Mouse (Mus musculus): ENCODE results near the gene Traip.

The Traip gene

DNA sequence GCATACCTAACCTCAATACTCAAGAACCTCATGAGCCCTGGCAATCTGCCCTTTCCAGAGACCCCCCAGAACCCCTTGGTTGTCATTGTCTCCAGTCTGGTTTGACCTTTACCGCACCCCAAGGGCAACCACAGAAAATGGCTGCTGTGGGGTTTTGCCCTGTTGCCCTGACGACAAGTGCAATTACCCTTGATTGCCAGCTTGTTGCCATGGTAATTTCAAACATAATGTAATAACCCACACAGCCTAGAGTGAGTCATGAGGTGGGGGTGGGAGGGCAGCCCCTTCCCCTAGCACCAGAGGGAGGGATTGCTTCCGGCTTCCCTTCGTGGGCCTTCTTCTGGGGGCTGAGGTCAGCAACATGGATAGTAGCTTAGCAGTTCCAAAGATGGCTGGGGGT, 17.7 kb upstream of the Traip start:
- no peak for ATAC-seq (ENCODE audit: insufficient number of reproducible peaks, low FRiP score, low TSS enrichment)

DNA sequence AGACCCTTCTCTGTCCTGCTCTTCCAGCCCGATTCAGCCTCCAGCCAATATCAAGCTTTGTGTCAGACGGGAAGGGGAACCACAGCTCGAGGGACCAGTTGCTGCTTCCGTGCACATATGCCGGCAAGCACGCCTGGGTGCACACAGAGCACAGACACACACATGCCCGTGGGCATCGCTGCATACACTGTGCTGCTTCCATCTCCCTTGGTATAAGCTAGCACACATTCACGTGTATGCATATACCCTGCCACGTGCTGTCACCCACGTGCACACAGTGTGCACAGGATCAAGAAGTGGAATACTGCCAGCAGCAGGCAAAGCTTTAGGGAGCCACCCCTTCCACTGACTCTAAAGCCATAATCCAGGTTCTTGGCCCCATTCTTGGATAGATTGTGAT, 15.8 kb upstream of the Traip start:
- no peak for ATAC-seq (ENCODE audit: insufficient number of reproducible peaks, low FRiP score, low TSS enrichment)

DNA sequence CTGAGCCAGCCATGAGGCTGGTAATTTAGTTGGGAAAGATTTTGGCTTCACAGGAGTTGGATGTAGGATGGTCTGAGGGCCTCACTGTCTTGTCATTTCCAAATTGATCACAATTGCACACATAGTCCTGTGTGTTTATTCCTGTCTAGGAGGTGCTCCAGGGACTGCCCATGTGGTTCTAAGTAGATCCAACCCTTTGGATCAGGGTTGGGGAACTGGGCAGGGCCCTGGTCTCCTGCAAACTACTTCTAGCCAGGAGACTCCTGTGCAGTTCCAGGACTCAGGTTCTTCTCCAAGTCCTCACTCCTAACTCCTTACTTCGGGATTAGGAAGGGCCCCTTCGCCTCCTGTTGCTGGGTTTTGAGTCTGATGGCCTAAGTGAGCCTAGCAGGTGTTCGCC, 14.6 kb upstream of the Traip start, which contains the start of gene Camkv:
Gene Camkv (plus strand): TSS at position 301 of the 400 bp plus-strand sequence.
- no peak for ATAC-seq (ENCODE audit: insufficient number of reproducible peaks, low FRiP score, low TSS enrichment)

DNA sequence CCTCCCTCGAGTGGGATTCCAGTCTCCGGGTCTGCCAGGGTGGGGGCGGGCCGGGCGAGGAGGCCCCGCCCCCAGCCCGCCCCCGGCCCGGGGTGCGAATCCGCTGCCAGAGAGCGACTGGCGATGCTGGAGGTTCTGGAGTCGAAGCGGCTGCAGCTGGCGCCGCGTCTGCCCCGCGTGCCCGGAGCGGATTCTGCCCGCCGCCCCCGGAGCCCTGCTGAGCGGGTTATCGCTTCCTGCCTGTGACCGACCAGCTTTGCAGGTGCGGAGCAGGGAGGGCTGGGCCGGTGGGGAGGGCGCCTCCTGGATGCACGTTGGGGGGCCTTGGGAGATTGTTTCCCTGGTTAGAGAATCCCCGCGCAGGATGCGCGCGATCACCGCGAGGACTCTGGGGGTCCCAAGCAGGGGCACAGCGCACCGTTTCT, 14.1 kb upstream of the Traip start:
- no peak for ATAC-seq (ENCODE audit: insufficient number of reproducible peaks, low FRiP score, low TSS enrichment)

DNA sequence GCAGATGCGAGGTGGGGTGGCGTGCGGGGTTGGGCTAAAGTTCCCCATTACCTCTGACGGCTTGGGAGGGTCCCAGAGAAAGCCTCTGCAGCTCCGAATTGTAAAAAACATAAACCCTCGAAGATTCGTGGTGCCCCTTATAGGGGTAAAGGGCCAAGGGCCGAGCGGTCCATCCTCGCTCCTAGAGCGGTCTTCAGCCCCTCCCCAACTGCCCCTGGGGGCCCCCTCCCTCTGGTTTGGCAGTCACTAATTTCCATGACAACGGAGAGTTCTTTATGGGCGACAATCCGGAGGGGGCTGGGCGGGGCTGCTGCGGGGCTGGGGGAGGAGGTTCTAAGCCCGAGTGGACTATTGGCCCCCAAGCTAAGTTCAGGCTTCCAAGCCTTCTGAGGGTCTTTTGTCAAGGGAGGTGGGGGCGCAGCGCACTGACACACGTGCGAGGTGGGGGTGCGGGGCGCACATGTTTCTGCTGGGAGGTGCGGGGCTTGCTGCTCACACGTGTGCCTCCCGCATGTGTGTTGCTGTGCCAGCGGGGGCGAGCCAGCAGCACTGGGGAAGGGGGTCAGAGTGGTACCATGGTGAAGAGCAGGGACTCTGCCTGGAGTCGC, 13.6 kb upstream of the Traip start:
- ATAC-seq (ENCODE audit: insufficient number of reproducible peaks, low FRiP score, low TSS enrichment) = no peak

DNA sequence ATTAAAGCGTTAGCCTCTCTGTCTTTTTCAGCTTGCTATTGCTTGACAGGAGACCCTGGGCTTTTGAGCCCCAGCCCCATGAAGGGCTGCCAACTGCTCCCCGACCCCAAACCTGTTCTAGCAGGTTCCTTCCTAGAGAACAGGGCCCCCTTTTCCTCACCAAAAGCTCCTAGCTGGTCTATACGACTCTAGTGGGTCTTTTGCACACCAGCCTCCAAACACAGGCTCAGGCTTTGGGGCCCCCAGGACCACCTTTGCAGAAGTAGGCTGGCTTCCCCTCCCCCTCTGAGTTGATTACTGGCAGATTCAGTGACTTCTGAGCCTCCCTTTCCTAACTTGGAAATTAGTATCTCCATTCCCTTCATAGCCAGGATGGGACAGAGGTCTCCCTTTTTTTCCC, 13.1 kb upstream of the Traip start:
- no peak for ATAC-seq (ENCODE audit: insufficient number of reproducible peaks, low FRiP score, low TSS enrichment)

DNA sequence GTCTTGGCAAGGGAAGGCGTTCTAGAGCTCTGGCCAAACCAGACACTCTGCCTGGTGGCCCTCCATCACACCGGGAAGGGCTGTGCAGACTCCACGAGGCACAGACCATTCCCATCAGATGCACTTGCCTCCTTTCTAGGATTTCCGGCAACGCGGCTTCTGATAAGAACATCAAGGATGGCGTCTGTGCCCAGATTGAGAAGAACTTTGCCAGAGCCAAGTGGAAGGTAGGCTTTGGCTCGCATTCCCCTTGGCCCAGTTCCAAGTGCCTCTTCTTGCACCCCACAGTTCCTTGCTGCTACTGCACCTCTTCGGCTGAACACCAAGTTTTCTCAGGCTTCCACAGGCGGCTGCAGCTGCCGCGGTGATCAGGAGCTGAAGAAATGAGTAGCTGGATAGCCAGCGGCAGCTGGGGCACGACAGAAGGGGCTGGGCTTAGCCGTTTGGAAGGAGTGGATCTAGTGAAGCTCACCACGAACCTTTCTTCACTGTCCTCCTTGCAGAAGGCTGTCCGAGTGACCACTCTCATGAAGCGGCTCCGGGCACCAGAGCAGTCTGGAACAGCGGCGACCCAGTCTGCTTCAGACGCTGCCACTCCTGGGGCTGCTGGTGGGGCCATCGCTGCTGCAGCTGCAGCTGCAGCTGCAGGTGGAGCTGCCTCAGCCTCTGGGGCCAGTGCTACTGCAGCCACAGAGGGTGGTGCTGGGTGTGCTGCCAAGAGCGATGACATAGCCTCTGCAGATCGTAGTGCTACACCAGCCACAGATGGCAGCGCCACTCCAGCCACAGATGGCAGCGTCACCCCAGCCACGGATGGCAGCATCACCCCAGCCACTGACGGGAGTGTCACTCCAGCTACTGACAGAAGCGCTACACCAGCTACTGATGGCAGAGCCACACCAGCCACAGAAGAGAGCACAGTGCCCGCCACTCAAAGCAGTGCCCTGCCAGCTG, 2.4 kb upstream of the Traip start:
- ATAC-seq (ENCODE audit: insufficient number of reproducible peaks, low FRiP score, low TSS enrichment) = 0 out of 2 replicates have a peak, but pooled peaks have one; percentile 17

DNA sequence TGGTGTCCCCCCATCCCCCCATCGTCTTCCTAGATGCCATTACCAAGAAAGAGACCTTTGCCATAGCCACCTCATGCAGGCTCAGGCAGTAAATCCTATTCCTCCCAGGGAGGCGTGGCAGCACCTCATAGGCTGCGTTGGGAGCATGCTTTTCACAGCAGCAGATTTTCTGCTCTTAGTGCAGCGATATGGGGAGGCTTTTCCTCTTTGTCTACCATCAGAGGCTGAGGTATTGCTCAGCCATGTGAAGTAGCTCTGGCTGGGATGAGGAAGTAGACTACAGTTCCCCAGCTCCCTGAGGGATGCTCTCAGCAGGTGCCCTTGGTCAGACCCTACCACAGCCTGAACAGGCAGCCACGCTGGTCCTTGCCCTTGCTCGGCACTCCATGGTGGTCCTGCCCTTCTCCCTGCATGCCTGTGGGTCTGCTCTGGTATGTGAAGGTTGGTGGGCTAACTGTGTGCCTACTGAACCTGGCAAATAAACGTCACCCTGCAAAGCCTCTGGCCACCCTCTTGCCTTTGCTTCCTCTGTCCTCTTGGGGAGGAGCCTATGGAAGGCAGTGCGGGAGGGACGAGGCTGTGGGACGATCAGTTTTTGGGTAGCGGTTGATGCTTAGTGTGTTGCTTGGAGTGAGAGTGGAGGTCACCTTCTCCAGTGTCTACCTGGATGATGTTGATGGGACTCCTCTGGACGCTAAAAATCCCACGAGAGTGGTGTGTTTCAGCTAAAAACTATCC, 583 bp upstream of the Traip start:
- no peak for ATAC-seq (ENCODE audit: insufficient number of reproducible peaks, low FRiP score, low TSS enrichment)

DNA sequence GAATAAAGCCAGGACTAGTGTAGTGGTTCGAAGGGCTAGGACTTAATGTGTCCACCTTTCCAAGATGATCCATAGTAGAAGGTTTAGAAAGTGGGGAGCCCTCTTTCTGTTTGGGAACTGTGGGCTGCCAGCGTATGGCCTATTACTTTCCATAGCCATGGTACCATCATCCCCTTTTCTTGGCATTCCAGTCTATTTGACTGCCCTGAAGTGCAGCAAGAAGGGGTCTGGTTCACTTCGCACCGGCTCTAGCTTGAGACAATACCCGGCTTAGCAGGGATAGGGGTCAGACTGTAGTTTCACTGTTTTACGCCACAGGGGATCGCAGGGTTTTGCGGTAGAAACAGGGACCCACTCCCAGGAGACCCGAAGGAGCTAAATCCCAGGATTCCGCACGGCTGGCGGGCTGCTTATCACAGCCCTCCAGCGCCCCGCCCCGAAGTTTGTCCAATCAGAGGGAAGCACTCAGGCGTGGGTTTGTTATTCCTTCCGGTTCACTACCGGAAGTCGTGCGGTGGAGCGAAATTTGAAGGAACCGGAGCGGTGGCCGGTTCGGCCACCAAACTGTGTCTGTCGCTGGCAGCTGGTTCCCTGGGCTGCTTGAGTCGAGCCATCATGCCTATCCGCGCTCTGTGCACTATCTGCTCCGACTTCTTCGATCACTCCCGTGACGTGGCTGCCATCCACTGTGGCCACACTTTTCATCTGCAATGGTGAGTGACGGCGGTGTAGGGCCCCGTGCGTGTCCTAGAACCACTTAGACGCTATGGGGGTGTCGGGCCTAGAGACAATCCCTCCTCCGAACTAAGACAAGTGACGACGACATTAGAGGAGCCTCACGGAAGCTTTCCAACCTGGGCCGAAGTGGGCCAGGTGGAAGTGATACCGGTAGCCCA, 772 bp downstream of the Traip start:
- ATAC-seq (ENCODE audit: insufficient number of reproducible peaks, low FRiP score, low TSS enrichment) = peak; percentile 85

DNA sequence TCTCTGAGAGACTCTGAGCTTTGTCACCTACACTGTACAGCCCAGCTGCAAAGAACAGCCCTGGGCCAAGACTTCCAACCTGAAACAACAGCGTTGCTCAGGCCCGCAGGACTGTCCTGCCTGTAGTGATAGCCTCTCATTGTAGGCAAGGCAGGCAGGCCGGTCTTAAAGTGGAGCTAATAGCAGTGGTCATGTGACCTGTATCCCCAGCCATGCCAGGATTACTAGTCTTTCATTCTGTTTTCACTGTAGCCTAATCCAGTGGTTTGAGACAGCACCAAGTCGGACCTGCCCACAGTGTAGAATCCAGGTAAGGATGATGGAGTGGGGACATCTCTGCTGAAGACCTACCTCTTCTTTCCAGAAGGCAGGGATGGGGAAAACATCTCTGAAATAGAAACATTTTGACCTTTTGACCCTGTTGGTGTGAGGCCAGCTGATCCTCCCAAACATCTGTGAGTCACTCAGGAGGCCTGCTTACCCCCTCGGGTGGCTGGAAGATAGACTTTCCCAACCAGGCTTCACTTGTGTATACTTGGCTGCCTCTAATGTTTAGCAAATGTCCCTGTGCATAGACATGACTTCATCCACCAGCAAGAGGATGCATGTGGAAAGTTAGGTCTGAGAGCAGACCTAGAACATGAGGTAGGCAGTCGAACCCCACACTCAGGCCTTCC, 5.8 kb downstream of the Traip start:
- ATAC-seq (ENCODE audit: insufficient number of reproducible peaks, low FRiP score, low TSS enrichment) = no peak

DNA sequence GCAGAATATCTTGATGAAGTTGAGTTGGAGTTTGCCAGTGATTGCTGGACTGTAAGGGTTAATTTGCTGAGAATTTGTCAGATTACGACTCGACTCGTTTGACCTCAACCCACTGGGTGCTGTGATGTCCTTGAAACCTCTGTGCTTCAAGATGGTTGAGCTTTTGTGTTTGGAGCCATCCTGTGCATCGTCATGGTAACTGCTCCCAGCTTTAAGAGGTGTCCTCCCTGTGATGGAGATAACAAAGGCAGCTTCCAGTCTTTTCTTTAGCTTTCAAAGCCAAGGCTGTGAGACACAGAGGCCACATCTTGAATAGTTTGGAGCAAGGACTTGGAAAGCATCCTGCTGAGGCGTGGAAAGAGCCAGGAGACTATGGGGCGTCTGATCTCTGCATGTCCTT, 7.2 kb downstream of the Traip start:
- ATAC-seq (ENCODE audit: insufficient number of reproducible peaks, low FRiP score, low TSS enrichment) = no peak

DNA sequence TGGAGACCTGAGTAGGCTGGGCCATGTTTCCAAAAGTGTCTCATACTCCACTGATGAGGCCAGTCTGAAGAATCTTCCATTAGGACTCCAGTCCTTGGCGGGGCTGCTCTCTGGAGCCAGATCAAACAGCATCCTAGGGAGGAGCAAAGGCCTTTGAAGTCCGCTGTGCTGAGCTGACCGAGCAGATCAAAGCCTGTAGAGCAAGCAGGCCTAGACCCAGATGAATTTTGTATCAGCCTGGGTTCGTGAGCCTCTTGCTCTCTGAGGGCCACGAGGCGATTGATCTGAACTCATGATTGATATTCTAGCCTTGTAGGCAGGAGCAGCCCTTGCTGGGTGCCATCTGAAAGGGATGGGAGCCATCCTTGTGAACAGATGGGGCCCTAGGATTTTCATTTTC, 10.0 kb downstream of the Traip start:
- no peak for ATAC-seq (ENCODE audit: insufficient number of reproducible peaks, low FRiP score, low TSS enrichment)

DNA sequence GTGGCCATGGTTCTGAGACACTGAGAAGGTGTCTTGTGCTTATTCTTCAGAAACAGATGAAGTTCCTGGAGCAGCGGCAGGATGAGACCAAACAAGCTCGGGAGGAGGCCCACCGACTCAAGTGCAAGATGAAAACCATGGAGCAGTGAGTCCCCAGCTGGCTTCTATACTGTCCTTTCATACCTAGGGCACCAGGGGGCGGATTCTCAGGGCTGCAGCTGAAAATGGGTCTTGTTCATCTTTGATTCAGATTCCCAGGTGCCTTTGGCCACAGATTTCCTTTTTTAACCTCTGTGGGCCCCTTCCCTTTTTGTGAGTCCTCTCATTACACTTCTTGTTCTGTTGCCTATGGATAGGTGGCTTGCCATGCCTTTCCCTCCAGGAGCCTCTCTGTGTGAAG, 11.0 kb downstream of the Traip start:
- ATAC-seq (ENCODE audit: insufficient number of reproducible peaks, low FRiP score, low TSS enrichment) = no peak

DNA sequence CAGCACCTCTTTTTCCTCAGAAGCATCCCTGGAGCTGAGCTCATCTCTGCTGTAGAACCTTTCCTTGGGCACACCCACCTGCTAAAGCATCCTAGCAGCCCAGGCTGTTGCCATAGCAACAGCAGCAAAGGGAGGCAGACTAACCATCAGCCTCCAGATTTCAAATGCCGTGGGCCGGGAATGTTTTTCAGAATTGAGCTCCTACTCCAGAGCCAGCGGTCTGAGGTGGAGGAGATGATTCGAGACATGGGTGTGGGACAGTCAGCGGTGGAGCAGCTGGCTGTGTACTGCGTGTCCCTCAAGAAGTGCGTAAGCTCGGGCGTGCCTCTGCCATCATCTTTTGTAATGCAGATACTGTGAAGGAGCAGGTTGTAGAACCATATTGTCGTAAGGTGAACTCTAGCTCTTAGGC, 11.4 kb downstream of the Traip start:
- no peak for ATAC-seq (ENCODE audit: insufficient number of reproducible peaks, low FRiP score, low TSS enrichment)

DNA sequence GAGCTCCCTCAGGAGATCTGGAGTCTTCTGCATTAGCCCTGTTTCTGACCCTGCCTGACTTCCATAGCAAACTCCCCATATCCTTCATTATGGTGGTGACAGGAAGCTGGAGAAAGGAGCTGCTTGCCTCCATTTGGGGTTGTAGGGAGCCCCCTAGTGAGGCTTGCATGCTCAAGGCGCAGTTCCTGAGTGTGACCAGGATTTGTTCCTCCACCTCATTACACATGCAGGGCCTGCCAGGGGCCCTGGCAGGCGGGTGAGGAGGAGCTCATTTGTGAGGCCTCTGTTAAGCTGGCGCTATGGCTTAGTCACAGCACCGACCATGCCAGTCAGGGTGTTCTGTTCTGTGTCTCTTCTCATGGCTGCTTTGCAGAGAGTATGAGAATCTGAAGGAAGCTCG, 11.9 kb downstream of the Traip start:
- no peak for ATAC-seq (ENCODE audit: insufficient number of reproducible peaks, low FRiP score, low TSS enrichment)

DNA sequence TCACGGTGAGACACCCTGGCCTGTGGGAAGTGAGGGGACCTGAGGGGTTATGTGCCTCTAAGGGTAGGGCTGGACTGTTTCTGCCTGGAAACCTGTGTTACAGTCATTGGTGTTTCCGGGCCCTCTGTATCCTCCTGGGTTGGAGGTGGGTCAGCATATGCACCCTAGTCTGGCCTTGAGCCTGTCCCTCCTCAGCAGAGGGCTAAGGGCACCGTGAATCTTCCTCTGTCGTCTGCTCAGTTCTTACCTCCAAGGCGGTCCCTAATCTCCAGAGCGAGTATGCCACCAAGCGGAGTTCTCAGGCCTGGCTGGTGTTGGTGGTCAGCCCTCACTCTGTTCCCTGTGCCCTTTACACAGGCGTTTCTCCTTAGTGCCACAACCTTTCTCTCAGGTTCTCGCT, 13.0 kb downstream of the Traip start:
- ATAC-seq (ENCODE audit: insufficient number of reproducible peaks, low FRiP score, low TSS enrichment) = no peak

DNA sequence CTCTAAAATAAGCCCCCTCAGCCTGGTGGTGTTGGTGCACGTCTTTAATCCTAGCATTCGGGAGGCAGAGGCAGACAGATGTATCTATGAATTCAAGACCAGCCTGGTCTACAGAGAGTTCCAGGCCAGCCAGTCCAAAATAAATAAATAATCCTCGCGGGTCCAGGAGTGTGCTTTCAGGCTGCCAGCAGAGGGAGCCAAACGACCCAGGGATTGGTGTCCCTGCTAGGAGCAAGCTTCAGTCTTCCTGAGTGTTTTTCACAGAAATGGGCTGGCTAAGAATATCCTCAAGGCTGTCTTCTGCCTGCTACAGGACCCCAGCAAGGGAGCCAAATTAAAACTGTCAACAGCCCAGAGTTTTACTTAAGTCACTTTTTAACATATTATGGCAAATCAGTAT, 13.8 kb downstream of the Traip start:
- 0 out of 2 replicates have a peak, but pooled peaks have one; percentile 58 for ATAC-seq (ENCODE audit: insufficient number of reproducible peaks, low FRiP score, low TSS enrichment)

DNA sequence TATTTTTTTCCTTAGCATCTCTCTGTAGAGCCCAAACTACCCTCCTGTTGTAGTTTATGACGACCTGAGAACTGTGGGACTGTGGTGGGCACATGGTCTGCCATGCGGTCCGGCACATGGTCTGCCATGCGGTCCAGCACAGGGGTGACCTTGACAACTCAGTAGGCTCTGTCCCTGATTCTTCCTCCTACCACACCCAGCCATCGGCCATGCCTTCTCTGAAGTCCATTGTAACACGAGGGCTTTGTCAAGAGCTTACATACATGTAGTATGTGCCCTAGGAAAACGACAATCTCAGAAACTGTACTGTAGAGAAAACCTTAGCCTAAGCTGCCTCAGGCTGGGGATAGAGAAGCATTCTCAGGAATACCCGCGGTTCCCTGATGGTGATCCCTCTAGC, 14.7 kb downstream of the Traip start:
- no peak for ATAC-seq (ENCODE audit: insufficient number of reproducible peaks, low FRiP score, low TSS enrichment)

DNA sequence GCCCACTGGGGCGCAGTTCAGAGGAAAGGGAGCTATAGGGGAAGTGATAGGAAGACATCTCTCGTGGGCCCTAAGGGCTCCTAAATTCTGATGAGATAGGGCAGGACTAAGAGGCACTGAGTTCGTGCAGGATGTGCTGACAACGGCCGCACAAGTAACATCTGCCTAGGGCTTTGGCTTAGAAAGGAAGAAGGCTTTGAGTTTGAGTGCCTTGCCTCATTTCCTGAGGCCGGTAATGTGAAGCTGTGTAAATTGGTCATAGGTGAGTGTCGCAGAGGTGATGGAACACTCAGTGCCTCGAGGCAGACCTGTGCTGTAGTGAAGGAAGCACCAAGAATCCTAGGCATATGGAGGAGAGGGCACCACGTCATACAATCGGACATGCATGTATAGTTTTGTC, 16.7 kb downstream of the Traip start:
- ATAC-seq (ENCODE audit: insufficient number of reproducible peaks, low FRiP score, low TSS enrichment) = no peak

DNA sequence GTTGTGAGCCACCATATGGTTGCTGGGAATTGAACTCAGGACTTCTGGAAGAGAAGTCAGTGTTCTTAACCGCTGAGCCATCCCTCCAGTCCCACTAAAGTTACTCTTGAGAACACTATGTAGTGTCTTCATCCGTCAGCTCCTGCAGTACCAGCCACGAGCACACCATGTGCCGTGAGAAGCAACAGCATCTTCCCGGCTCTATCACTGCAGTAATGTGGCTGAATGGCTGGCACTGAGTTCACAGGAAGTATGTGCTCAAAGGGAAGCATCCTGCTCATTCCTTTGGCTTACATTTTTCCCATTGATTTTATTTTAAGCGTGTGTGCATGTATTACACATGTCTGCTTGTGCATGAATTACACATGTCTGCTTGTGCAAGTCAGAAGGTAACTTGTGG, 17.5 kb downstream of the Traip start:
- ATAC-seq (ENCODE audit: insufficient number of reproducible peaks, low FRiP score, low TSS enrichment) = no peak
